Mouse (Mus musculus) CH12.LX (cell line): ENCODE measurements around the gene Bicc1. TPM values are rescaled to one million over a fixed set of nuclear protein-coding genes. Genes with fewer than 3 reads are reported as not detected.

ENCODE experiments used
- DNase-seq: peaks from one replicate; pipeline ENCODE4 v3.0.0-alpha.2; 2013; ENCODE audit errors: extremely low read depth
- H3K27ac ChIP-seq: 2 replicates; pipeline ENCODE4 v1.5.1; 2012; ENCODE audit warnings: low read depth, mild to moderate bottlenecking, control low read depth, moderate library complexity; ENCODE audit not compliant: insufficient read depth
- H3K27me3 ChIP-seq: replicated peaks from 2 replicates; pipeline ENCODE3; 2012; ENCODE audit warnings: inconsistent platforms
- H3K36me3 ChIP-seq, 2 experiments: replicated peaks in 1 of 2; 2 replicates each; pipeline versions ENCODE3 to v1.6.1; 2012; ENCODE audit warnings: inconsistent platforms in 1 of 2, low read length in 1 of 2, mild to moderate bottlenecking in 1 of 2, mixed read lengths in 1 of 2, moderate library complexity in 1 of 2; ENCODE audit not compliant: control insufficient read depth in 1 of 2, insufficient read depth in 1 of 2
- H3K4me1 ChIP-seq, 2 experiments: 2 replicates each; pipeline ENCODE4 v1.6.1; 2012; ENCODE audit warnings: inconsistent platforms in 1 of 2, moderate library complexity in 1 of 2; ENCODE audit not compliant: insufficient read depth in 2 of 2, control insufficient read depth in 1 of 2
- H3K4me2 ChIP-seq: 2 replicates; pipeline ENCODE4 v1.6.1; 2012; ENCODE audit warnings: low read depth, mild to moderate bottlenecking, control low read depth; ENCODE audit not compliant: poor library complexity, insufficient read depth, severe bottlenecking
- H3K4me3 ChIP-seq, 3 experiments: fragments of 150-350 bp in 1 of 3; sonication (generic) in 1 of 3; replicated peaks in 1 of 3; 2 replicates each; pipeline versions ENCODE3 to v1.5.1; 2011 to 2012; ENCODE audit warnings: low read depth in 2 of 3, low read length in 2 of 3, mild to moderate bottlenecking in 2 of 3, moderate library complexity in 2 of 3, control low read depth in 1 of 3, improper control_type of control experiment in 1 of 3, inconsistent platforms in 1 of 3, mixed read lengths in 1 of 3; ENCODE audit not compliant: poor library complexity in 1 of 3
- H3K79me2 ChIP-seq: replicated peaks from 2 replicates; pipeline ENCODE4 v1.6.1; 2012; ENCODE audit warnings: mild to moderate bottlenecking, moderate library complexity; ENCODE audit not compliant: control insufficient read depth, poor library complexity, insufficient read depth, severe bottlenecking; ENCODE audit errors: extremely low read depth
- H3K9ac ChIP-seq: 2 replicates; pipeline ENCODE4 v1.6.1; 2012; ENCODE audit warnings: low read depth, mild to moderate bottlenecking, control low read depth, moderate library complexity; ENCODE audit not compliant: insufficient read depth
- H3K9me3 ChIP-seq: replicated peaks from 2 replicates; pipeline ENCODE3; 2012; ENCODE audit warnings: low read length, inconsistent platforms, mixed read lengths
- BHLHE40 ChIP-seq: IDR thresholded peaks from 2 replicates; pipeline ENCODE4 v1.6.1; 2011; ENCODE audit warnings: mild to moderate bottlenecking, low read depth, low read length, improper control_type of control experiment
- CHD2 ChIP-seq: IDR thresholded peaks from 2 replicates; pipeline ENCODE4 v1.6.1; 2011; ENCODE audit warnings: low read length, improper control_type of control experiment
- ELF1 ChIP-seq: IDR thresholded peaks from 2 replicates; pipeline ENCODE4 v1.6.1; 2014; ENCODE audit warnings: low read depth, mild to moderate bottlenecking, inconsistent platforms, low read length, improper control_type of control experiment
- EP300 ChIP-seq: IDR thresholded peaks from 2 replicates; pipeline ENCODE4 v1.6.1; 2011; ENCODE audit warnings: low read length, improper control_type of control experiment
- GABPA ChIP-seq: IDR thresholded peaks from 2 replicates; pipeline ENCODE4 v1.6.1; 2012; ENCODE audit warnings: low read depth, low read length, improper control_type of control experiment, inconsistent platforms; ENCODE audit not compliant: insufficient replicate concordance
- MAX ChIP-seq: IDR thresholded peaks from 2 replicates; pipeline ENCODE4 v1.6.1; 2011; ENCODE audit warnings: low read length, improper control_type of control experiment
- MYC ChIP-seq: IDR thresholded peaks from 2 replicates; pipeline ENCODE4 v1.6.1; 2011; ENCODE audit warnings: low read depth, mild to moderate bottlenecking, improper control_type of control experiment, low read length
- NRF1 ChIP-seq: IDR thresholded peaks from 2 replicates; pipeline ENCODE4 v1.6.1; 2014; ENCODE audit warnings: low read depth, mild to moderate bottlenecking, inconsistent platforms, low read length, improper control_type of control experiment, moderate library complexity
- PAX5 ChIP-seq: IDR thresholded peaks from 2 replicates; pipeline ENCODE4 v1.6.1; 2012; ENCODE audit warnings: low read length, inconsistent platforms, mixed read lengths
- POLR2A ChIP-seq: IDR thresholded peaks from 2 replicates; pipeline ENCODE4 v1.6.1; 2011; ENCODE audit warnings: low read depth, mild to moderate bottlenecking, improper control_type of control experiment, low read length
- RAD21 ChIP-seq: IDR thresholded peaks from 2 replicates; pipeline ENCODE4 v1.6.1; 2011; ENCODE audit warnings: low read depth, mild to moderate bottlenecking, low read length, improper control_type of control experiment, moderate library complexity
- TCF12 ChIP-seq: IDR thresholded peaks from 2 replicates; pipeline ENCODE4 v1.6.1; 2014; ENCODE audit warnings: low read depth, mild to moderate bottlenecking, inconsistent platforms, low read length, improper control_type of control experiment
- UBTF ChIP-seq: IDR thresholded peaks from 2 replicates; pipeline ENCODE4 v1.6.1; 2012; ENCODE audit warnings: low read depth, mild to moderate bottlenecking, inconsistent platforms, low read length, improper control_type of control experiment, moderate library complexity
- USF2 ChIP-seq: conservative IDR thresholded peaks from 2 replicates; pipeline ENCODE4 v1.6.1; 2011; ENCODE audit warnings: low read depth, low read length, improper control_type of control experiment
- ZNF384 ChIP-seq: IDR thresholded peaks from 2 replicates; pipeline ENCODE4 v1.6.1; 2012; ENCODE audit warnings: low read depth, low read length, improper control_type of control experiment, inconsistent platforms
- dilution Hi-C: fragments of 300-500 bp; cut with MboI; formaldehyde crosslinking; loops from 2 replicates; pipeline ENCODE4 v1.14.3; 2020; ENCODE audit warnings: low sequenced_read_pairs; ENCODE audit not compliant: extremely low pct_unique_long_range_greater_than_20kb, extremely low pct_ligation_motif_present
- in situ Hi-C: fragments of 300-500 bp; cut with MboI; formaldehyde crosslinking; loops from 3 replicates; pipeline ENCODE4 v1.14.3; 2019; ENCODE audit warnings: low sequenced_read_pairs, low pct_ligation_motif_present, low pct_unique_long_range_greater_than_20kb, mixed read lengths
- polyA plus RNA-seq: library from polyadenylated mRNA; unstranded; fragments of >175 nt; gene quantifications from 2 replicates; pipeline ENCODE4 v1.2.1, GENCODE M21; 2012; ENCODE audit warnings: low read depth; ENCODE audit not compliant: insufficient read length
- total RNA-seq, 2 experiments: library from RNA; depleted of rRNA; stranded (reverse); fragments of 300-350 nt in 1 of 2; fragments of >200 nt in 1 of 2; gene quantifications; 2 replicates each; pipeline ENCODE4 v1.2.3; 2012 to 2014

Gene Bicc1
- total and polyA plus RNA-seq, 3 experiments = not detected

DNA sequence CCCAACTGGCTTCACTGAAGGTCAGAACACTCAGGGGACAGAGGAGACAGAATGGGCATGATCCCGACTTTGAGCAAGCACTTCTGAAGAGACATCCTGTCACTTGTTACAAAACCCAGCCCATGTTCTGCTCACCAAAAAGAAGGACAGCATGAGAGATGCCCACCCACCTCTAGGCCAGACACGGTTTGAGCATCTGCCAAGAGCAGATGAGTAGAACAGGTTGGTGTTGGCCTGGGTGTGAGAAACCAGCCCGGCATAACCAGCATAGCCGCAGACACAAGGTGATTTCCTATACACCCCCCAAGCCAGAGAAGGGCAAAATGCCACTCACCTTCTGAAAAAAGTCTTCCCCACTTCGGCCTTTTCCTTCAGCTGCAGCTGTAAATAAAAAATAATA is 80.6 kb downstream of the Bicc1 start:
- H3K36me3 ChIP-seq = no peaks in the 10 kb centered on the region
- H3K79me2 ChIP-seq = no peaks in the 10 kb centered on the region
- dilution Hi-C loops = no loop called here
- no peak overlapping the region for H3K27ac ChIP-seq
- no peak for DNase-seq
- no peaks in the 10 kb centered on the region for H3K4me1 ChIP-seq
- TF ChIP-seq GABPA (no peak), BHLHE40 (no peak), USF2 (no peak)
- H3K4me3 ChIP-seq = no peak overlapping the region
- H3K27me3 ChIP-seq = peaks cover 2% of the 10 kb centered on the region
- in situ Hi-C loops = no loop called here
- H3K9ac ChIP-seq = no peak overlapping the region
- no peaks in the 10 kb centered on the region for H3K9me3 ChIP-seq
- H3K4me2 ChIP-seq = no peak overlapping the region

DNA sequence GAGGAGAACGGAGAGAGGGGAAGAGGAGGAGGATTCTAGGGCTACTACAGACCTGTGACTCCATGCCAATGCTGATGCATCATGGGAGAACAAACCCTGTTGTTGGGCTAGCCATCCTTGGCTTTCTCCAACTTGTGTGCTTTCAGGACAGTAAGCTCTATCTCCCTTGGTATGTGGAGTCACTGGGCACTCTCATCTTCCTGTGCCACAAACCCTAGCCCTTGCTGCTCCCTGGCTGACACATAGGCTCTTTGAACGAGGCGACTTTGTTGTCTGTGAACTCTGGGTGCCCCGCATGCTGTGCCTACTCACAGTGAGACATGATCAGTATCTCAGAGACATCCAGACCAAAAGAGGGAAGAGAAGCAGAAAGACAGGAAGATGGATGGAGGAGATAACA is 94.5 kb downstream of the Bicc1 start:
- in situ Hi-C loops = no loop called here
- H3K27me3 ChIP-seq = no peaks in the 10 kb centered on the region

DNA sequence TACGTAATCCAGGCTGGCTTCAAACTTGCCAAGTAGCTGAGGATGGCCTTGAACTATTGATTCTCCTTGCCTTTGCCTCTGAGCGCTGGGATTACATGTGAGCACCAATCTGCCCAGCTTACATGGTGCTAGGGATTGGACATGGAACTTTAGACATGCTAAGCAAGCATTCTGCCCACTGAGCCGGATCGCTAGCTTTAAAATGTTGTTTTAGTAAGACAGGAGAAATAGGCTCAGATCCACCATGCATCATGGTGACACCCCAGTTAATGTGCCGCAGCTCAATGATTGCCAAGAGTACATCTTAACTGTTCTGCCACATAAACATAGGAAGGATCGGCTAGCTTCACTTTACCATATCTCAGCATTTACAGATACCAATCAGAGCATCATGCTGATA is 94.9 kb downstream of the Bicc1 start:
- H3K4me1 ChIP-seq = no peaks in the 10 kb centered on the region
- no peaks in the 10 kb centered on the region for H3K36me3 ChIP-seq
- no peak for TF ChIP-seq TCF12
- TF ChIP-seq ELF1 = no peak
- TF ChIP-seq EP300 = no peak
- no peak for TF ChIP-seq POLR2A
- TF ChIP-seq GABPA = no peak
- no peak for TF ChIP-seq USF2
- TF ChIP-seq UBTF = no peak
- TF ChIP-seq NRF1 = no peak
- no peak for TF ChIP-seq MAX
- TF ChIP-seq CHD2 = no peak
- no peak for TF ChIP-seq RAD21
- no peak for TF ChIP-seq MYC
- no peak for TF ChIP-seq ZNF384
- no peak for TF ChIP-seq BHLHE40
- in situ Hi-C loops (no loop called here), dilution Hi-C loops (no loop called here)
- H3K79me2 ChIP-seq = no peaks in the 10 kb centered on the region
- no peak overlapping the region for H3K4me3 ChIP-seq
- H3K9me3 ChIP-seq = peaks cover 2% of the 10 kb centered on the region
- H3K27ac ChIP-seq = no peak overlapping the region
- no peak for DNase-seq
- no peak overlapping the region for H3K4me2 ChIP-seq
- H3K27me3 ChIP-seq = no peaks in the 10 kb centered on the region
- no peak overlapping the region for H3K9ac ChIP-seq

More for the DNA sequence above, 94.5 kb downstream of the Bicc1 start:
- DNase-seq = no peak
- H3K4me1 ChIP-seq = no peaks in the 10 kb centered on the region
- no peaks in the 10 kb centered on the region for H3K79me2 ChIP-seq
- no peaks in the 10 kb centered on the region for H3K36me3 ChIP-seq
- H3K9me3 ChIP-seq = peaks cover 2% of the 10 kb centered on the region
- H3K9ac ChIP-seq = no peak overlapping the region
- H3K4me2 ChIP-seq = no peak overlapping the region
- TF ChIP-seq CHD2 = no peak
- no peak for TF ChIP-seq PAX5
- dilution Hi-C loops = no loop called here
- no peak overlapping the region for H3K4me3 ChIP-seq
- H3K27ac ChIP-seq = no peak overlapping the region; the same call in 1 of the 2 replicates
